Mouse (Mus musculus) large intestine, adult 2 months (tissue): ENCODE data around the gene Ilf3. TPM values are rescaled to one million over a fixed set of nuclear protein-coding genes. Genes with fewer than 3 reads are reported as not detected.
A peak's percentile ranks its signal among the peaks of the same experiment; 100 is the strongest.

Source experiments
- DNase-seq: peaks from one replicate; pipeline ENCODE4 v3.0.0-alpha.2; 2012; ENCODE audit warnings: low read depth, low spot score
- WGBS: fragments of 180-500 bp; shearing (Covaris S2); methylation state at CpG from one replicate; pipeline ENCODE4 v1.1.7; 2018; 5-methylcytosine and 5-hydroxymethylcytosine counted together
- polyA plus RNA-seq: library from polyadenylated mRNA; depleted of rRNA; stranded (reverse); fragments of >200 nt; gene quantifications from 2 replicates; pipeline ENCODE4 v1.2.3, GENCODE M21; 2012

The Ilf3 gene
- polyA plus RNA-seq, 1 experiment: 31.1 TPM

DNA sequence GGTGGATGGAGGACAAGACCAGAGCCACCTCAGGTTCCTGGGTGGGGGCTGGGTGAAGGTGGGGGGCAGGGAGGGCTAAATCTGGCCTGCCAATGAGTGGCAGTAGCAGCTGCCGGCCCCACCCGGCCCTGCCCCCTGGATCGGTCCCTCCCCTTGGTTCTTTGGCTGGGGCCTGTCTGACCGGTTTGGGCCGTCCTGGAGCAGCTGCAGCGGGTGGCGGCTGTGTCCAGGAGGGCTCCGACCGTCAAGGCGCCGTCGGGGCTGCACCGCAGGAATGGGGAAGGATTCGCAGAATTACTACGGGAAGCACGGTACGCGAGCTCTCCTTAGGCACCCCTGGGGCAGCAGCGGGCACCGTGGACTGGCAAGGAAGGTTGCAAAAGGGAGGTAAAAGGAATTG, 30.0 kb upstream of the Ilf3 start:
- no peak for DNase-seq
- WGBS: 19% methylated on average over 20 of the region's 20 CpGs

GRCm38 (mm10) chr9:21340411-21340810, 27.3 kb upstream of the Ilf3 start:
- DNase-seq: no peak
- WGBS: 53% methylated on average over 4 of the region's 4 CpGs

- DNase-seq: peak; percentile 70
- WGBS: 57% methylated on average over 16 of the region's 16 CpGs
Observed at GRCm38 (mm10) chr9:21346627-21347365, 20.9 kb upstream of the Ilf3 start.

GRCm38 (mm10) chr9:21348152-21348551, 19.5 kb upstream of the Ilf3 start:
- WGBS: 90% methylated on average over 3 of the region's 3 CpGs
- DNase-seq: no peak

DNA sequence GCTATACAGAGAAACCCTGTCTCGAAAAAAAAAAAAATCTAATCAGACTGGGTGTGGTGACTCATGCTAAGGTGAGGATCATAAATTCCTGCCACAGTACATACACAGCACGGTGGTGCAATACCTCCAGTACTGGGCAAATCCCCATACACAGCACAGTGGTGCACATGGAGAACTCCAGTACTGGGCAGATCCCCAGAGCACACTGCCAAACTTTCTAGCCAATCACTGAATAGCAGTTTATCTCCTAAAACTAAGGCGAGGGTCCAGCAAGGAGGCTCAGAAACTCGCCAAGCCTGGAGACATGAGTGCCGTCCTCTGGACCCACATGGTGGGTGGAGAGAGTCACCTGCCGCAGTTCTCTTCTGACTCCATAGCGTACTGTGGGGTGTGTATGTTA, 16.5 kb upstream of the Ilf3 start:
- 42% methylated on average over 7 of the region's 7 CpGs for WGBS
- no peak for DNase-seq

- 89% methylated on average over 4 of the region's 4 CpGs for WGBS
- no peak for DNase-seq
Observed at GRCm38 (mm10) chr9:21351702-21352377, 15.8 kb upstream of the Ilf3 start.

DNA sequence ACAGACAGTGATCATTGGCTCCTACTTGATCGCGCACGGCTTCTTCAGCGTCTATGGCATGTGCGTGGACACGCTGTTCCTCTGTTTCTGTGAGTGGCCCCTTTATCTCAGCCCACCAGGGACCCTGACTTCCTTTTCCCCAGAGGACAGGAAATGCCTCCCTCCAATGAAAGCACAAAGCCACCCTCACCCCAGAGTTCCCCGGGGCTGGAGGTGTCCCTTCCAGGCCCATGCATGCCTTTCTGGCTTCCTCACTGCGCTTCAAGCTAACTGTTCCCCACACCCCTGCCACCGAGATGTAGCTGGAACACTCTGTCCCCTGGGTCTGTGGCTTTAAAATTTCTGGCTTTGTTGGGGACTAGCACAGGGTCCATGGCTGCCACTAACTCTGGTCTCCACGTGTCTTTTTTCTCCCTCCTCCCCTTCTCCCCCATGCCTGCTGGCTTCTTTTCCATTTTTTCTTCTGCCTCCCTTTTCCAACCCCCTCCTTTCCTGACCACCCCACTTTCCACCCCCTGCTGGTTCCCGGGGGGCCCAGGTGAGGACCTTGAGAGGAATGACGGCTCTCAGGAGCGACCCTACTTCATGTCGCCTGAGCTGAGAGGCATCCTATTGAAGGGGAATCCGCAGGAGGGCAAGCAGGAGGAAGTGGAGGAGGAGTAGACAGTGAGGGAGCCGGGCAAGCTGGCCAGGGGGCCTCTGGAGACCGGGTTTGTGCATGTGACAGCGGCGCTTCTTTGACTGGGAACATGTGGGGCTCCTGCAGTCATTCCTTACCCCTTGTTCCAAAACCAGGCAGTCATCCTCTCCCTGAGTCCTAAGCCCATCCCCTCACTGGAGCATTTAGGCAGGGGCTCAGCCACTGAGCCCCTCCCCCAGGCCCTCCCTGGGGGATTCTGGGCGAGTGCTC, 15.0 kb upstream of the Ilf3 start:
- DNase-seq: no peak
- 71% methylated on average over 20 of the region's 20 CpGs for WGBS

GRCm38 (mm10) chr9:21353373-21353686, 14.3 kb upstream of the Ilf3 start:
- DNase-seq: no peak
- WGBS: 86% methylated on average over 2 of the region's 2 CpGs

- WGBS: 91% methylated on average over 6 of the region's 6 CpGs
- no peak for DNase-seq
Observed at GRCm38 (mm10) chr9:21354796-21355195, 12.9 kb upstream of the Ilf3 start.

GRCm38 (mm10) chr9:21356981-21357718, 10.5 kb upstream of the Ilf3 start:
- WGBS: 0% methylated on average over 1 of the region's 1 CpGs
- peak; percentile 29 for DNase-seq

DNA sequence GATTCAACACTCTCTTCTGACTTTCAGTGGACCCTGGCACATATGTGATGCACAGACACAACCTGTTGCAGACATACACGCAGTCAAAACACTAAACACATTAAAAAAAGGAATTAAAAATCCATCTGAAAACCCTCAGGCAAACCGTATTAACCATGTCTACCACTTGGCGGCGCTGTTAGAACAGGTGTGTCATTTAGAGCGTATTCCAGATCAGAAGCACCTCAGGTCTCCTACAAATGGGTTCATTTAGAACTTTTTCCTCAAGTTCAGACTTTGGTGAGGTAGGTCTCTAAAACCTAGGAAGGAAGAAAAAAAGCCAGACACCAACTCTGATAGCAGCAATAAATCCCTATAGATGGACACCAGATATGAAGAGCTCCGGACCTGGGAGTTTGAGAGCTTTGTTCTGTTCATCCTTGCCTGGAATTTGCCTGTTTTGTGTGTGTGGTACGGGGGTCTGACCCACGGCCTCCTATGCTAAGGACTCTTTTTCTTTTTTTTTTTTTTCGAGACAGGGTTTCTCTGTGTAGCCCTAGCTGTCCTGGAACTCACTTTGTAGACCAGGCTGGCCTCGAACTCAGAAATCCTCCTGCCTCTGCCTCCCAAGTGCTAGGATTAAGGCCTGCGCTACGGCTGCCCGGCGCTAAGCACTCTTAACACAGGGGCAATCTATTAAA, 990 bp upstream of the Ilf3 start:
- whole genome bisulfite sequencing: 22% methylated on average over 14 of the region's 14 CpGs
- DNase-seq: peak; percentile 71

- peak; percentile 16 for DNase-seq
- WGBS: 1% methylated on average over 38 of the region's 38 CpGs
Observed at GRCm38 (mm10) chr9:21368131-21368584, 487 bp downstream of the Ilf3 start.

DNA sequence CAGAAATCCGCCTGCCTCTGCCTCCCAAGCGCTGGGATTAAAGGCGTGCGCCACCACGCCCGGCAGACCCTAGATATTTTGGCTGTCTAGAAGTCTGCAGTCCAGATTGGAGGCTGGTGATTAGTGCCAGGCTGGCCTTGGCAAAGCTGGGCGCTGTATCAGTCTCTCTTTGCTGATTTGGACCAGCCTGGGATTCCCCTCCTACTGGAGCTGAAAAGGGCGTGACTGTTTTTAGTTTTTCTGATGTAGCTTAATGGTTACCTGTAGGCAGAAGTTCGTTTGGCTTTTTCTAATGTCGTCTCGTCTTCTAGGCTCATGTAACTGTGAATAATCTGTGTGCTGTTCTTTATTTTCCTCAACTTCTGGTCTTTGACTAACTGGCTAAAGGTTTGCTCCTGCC, 1.4 kb downstream of the Ilf3 start:
- DNase-seq: no peak

GRCm38 (mm10) chr9:21370876-21371275, 3.2 kb downstream of the Ilf3 start:
- no peak for DNase-seq
- WGBS: 60% methylated on average over 2 of the region's 2 CpGs

More for the DNA sequence above, 1.4 kb downstream of the Ilf3 start:
- 35% methylated on average over 11 of the region's 11 CpGs for WGBS

- no peak for DNase-seq
- WGBS: 55% methylated on average over 1 of the region's 1 CpGs
Observed at GRCm38 (mm10) chr9:21372508-21372907, 4.8 kb downstream of the Ilf3 start.

- 63% methylated on average over 3 of the region's 3 CpGs for WGBS
- no peak for DNase-seq
Observed at GRCm38 (mm10) chr9:21379195-21379594, 11.5 kb downstream of the Ilf3 start.

GRCm38 (mm10) chr9:21380868-21381267, 13.2 kb downstream of the Ilf3 start:
- DNase-seq: no peak

- no peak for DNase-seq
Observed at GRCm38 (mm10) chr9:21383966-21384365, 16.3 kb downstream of the Ilf3 start.

DNA sequence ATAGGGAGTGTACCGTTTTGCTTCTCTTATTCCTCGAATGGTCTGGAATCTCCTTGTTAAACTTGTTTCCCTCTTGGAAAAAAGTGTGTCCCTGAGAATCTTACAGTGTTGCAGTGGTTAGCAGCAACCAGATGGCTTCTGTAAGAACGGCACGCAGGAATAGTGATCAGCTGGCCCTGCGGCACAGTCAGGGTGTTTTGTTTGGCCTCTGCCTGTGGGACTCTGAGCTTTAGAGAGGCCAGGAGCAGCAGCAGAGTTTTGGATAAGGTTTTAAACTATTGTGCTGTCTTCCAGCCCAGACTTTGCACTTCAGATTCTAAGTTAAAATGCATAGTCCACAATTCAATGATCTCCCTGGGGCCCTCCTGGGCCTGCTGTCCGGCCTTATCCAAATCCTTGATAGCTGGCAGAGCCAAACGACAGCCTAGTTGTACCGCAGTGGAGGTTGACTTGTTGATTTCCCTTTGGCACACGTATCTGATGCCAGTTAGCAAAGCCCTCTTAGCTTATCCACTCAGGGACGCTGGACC, 25.0 kb downstream of the Ilf3 start:
- 85% methylated on average over 10 of the region's 10 CpGs for WGBS
- DNase-seq: no peak
